Mouse (Mus musculus) cerebellum, postnatal 10 days (tissue): ENCODE results near the gene Defb45.

Experiments
- DNase-seq, 2 experiments: peaks; one replicate each; pipeline ENCODE4 v3.0.0; 2021; ENCODE audit warnings: mixed read lengths in 2 of 2

Defb45 gene

GRCm38 (mm10) chr2:152604057-152604456 lies 4.9 kb upstream of the Defb45 start, which contains the start of gene Defb36:
Gene Defb36, plus strand, starts transcription at chr2:152604327.
- peak; percentile 40 to 43 for DNase-seq

- DNase-seq, result no peak
Observed at GRCm38 (mm10) chr2:152601275-152601960, 2.2 kb upstream of the Defb45 start.

GRCm38 (mm10) chr2:152600076-152600475 lies 877 bp upstream of the Defb45 start:
- DNase-seq, result no peak

GRCm38 (mm10) chr2:152589021-152589420 lies 10.2 kb downstream of the Defb45 start:
- no peak for DNase-seq

- DNase-seq, result no peak
Observed at GRCm38 (mm10) chr2:152588450-152588849, 10.7 kb downstream of the Defb45 start.

- peak; percentile 29 to 39 for DNase-seq
Observed at GRCm38 (mm10) chr2:152586926-152587560, 12.2 kb downstream of the Defb45 start.

GRCm38 (mm10) chr2:152580612-152581011 lies 18.6 kb downstream of the Defb45 start:
- no peak for DNase-seq

GRCm38 (mm10) chr2:152580107-152580506 lies 19.1 kb downstream of the Defb45 start, which contains the start of gene Defb19:
Gene Defb19, minus strand, starts transcription at chr2:152580312.
- DNase-seq, result no peak

- DNase-seq, result no peak
Observed at GRCm38 (mm10) chr2:152573484-152573883, 25.7 kb downstream of the Defb45 start.

- DNase-seq, result peak; percentile 49 to 64
Observed at GRCm38 (mm10) chr2:152572114-152572794, 26.9 kb downstream of the Defb45 start, which contains the start of gene Defb21. Gene Defb21, plus strand, starts transcription at chr2:152572744.

- DNase-seq, result no peak
Observed at GRCm38 (mm10) chr2:152570313-152570712, 28.9 kb downstream of the Defb45 start.

GRCm38 (mm10) chr2:152569881-152570280 lies 29.3 kb downstream of the Defb45 start:
- no peak for DNase-seq

- DNase-seq, result no peak
Observed at GRCm38 (mm10) chr2:152569038-152569437, 30.2 kb downstream of the Defb45 start, which contains the start of gene Gm17416. Gene Gm17416, plus strand, starts transcription at chr2:152569338.

- no peak for DNase-seq
Observed at GRCm38 (mm10) chr2:152556655-152557054, 42.5 kb downstream of the Defb45 start.

GRCm38 (mm10) chr2:152553774-152554423 lies 45.3 kb downstream of the Defb45 start:
- peak; percentile 75 to 81 for DNase-seq

- DNase-seq, result no peak
Observed at GRCm38 (mm10) chr2:152548124-152548523, 51.1 kb downstream of the Defb45 start.

- DNase-seq, result peak; percentile 76 to 77
Observed at GRCm38 (mm10) chr2:152544691-152545090, 54.5 kb downstream of the Defb45 start.

GRCm38 (mm10) chr2:152543478-152543877 lies 55.7 kb downstream of the Defb45 start:
- DNase-seq, result no peak
